Mouse (Mus musculus) liver, embryonic 14.5 days (tissue): ENCODE data around the gene Olfr1383. TPM values are rescaled to one million over a fixed set of nuclear protein-coding genes. Genes with fewer than 3 reads are reported as not detected.
"Not testable (repeated sequence)": the region's sequence is repeated elsewhere in the genome, so short reads cannot be mapped to it uniquely, and the experiment has no call there.

Source experiments
- ATAC-seq: fragments of 200-750 bp; cut with Nextera tagmentation; 2 replicates; pipeline ENCODE4 v1.8.0; 2017; ENCODE audit warnings: moderate number of reproducible peaks, mild to moderate bottlenecking, moderate library complexity; ENCODE audit not compliant: insufficient read depth
- DNase-seq, 3 experiments: peaks; one replicate each; pipeline ENCODE4 v3.0.0-alpha.2; 2012 to 2013; ENCODE audit warnings: low read depth in 3 of 3, low spot score in 3 of 3
- H3K27ac ChIP-seq: fragments of 300-500 bp; sonication (generic); 2 replicates; pipeline ENCODE4 v1.5.1; 2014; ENCODE audit warnings: moderate library complexity, mild to moderate bottlenecking, control low read depth, inconsistent platforms
- H3K27me3 ChIP-seq: fragments of 300-500 bp; sonication (generic); 2 replicates; pipeline ENCODE4 v1.6.1; 2014; ENCODE audit warnings: mild to moderate bottlenecking, low read length, moderate library complexity; ENCODE audit not compliant: control insufficient read depth, insufficient read depth
- H3K36me3 ChIP-seq: fragments of 300-500 bp; sonication (generic); replicated peaks from 2 replicates; pipeline ENCODE4 v1.6.1; 2014; ENCODE audit warnings: low read depth; ENCODE audit not compliant: control insufficient read depth, insufficient read depth
- H3K4me1 ChIP-seq, 2 experiments: fragments of 200-500 bp in 1 of 2; fragments of 300-500 bp in 1 of 2; sonication (generic) in 1 of 2; replicated peaks; 2 replicates each; pipeline ENCODE4 v1.6.1; 2012 to 2014; ENCODE audit warnings: antibody characterized with exemption in 1 of 2, inconsistent platforms in 1 of 2, low read length in 1 of 2; ENCODE audit not compliant: control insufficient read depth in 2 of 2, insufficient read depth in 2 of 2
- H3K4me2 ChIP-seq: fragments of 300-500 bp; sonication (generic); 2 replicates; pipeline ENCODE4 v1.6.1; 2014; ENCODE audit warnings: low read depth, mild to moderate bottlenecking, control low read depth, moderate library complexity
- H3K4me3 ChIP-seq, 2 experiments: fragments of 200-500 bp in 1 of 2; fragments of 300-500 bp in 1 of 2; sonication (generic) in 1 of 2; 2 replicates each; pipeline ENCODE4 v1.5.1; 2012 to 2014; ENCODE audit warnings: low read depth in 2 of 2, low read length in 2 of 2, mild to moderate bottlenecking in 2 of 2, control low read depth in 1 of 2, inconsistent platforms in 1 of 2, moderate library complexity in 1 of 2; ENCODE audit not compliant: insufficient read depth in 1 of 2
- H3K9ac ChIP-seq: fragments of 300-500 bp; sonication (generic); replicated peaks from 2 replicates; pipeline ENCODE4 v1.6.1; 2014; ENCODE audit warnings: mild to moderate bottlenecking, control low read depth, moderate library complexity
- H3K9me3 ChIP-seq: fragments of 300-500 bp; sonication (generic); 2 replicates; pipeline ENCODE4 v1.6.1; 2016; ENCODE audit warnings: low read length, mixed read lengths; ENCODE audit not compliant: control insufficient read depth
- CTCF ChIP-seq: IDR thresholded peaks from 2 replicates; pipeline ENCODE4 v1.5.1; 2016; ENCODE audit warnings: antibody characterized with exemption, low read depth, control low read depth
- EP300 ChIP-seq: IDR thresholded peaks from 2 replicates; pipeline ENCODE4 v1.6.1; 2016; ENCODE audit warnings: antibody characterized with exemption, low read depth
- WGBS: fragments of 180-500 bp; shearing (Covaris S2); extraction: QIAGEN DNeasy Blood & Tissue Kit; methylation state at CpG from one replicate; pipeline ENCODE4 v1.1.7; 2014; ENCODE audit not compliant: insufficient replicate concordance; 5-methylcytosine and 5-hydroxymethylcytosine counted together
- polyA plus RNA-seq, 2 experiments: library from polyadenylated mRNA; depleted of rRNA in 1 of 2; stranded (reverse) in 1 of 2; unstranded in 1 of 2; fragments of >200 nt; fragmentation: Nextera tagmentation in 1 of 2; extraction: Ambion mirVana in 1 of 2; gene quantifications; 2 replicates each; pipeline versions ENCODE4 v1.2.1 to v1.2.3; 2012 to 2014

The Olfr1383 gene
- not detected in 2 replicates for polyA plus RNA-seq (2012; rRNA removed)
- polyA plus RNA-seq (2014; fragmentation: Nextera tagmentation; extraction: Ambion mirVana): not detected in 2 replicates

DNA sequence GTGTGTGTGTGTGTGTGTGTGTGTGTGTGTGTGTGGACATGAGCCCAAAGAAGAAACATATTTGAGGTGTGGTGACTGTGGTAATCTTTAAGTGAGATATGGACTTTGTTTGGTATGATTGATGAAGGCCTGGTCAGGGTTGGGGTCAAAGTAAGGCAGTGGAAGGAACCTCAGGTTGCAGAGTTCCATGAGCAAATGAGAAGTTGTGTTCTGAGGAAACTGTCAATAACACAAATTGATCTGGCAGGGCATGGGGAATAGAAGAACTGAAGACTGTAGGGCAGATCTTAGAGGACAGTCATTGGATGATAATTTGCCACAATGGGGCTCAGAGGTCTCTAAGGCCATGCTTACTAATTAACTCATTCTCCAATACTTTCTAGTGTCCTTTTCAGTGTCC, at the start of gene Olfr1383:
Gene Olfr1383, plus strand, starts transcription at position 301 of the 400 bp plus-strand sequence.
- H3K9ac ChIP-seq: no peak within 1 kb of the TSS
- H3K36me3 ChIP-seq: no peaks in the 10 kb centered on the region
- no peaks in the 10 kb centered on the region for H3K9me3 ChIP-seq
- ATAC-seq (no peak), DNase-seq (no peak)
- no peak for TF ChIP-seq CTCF
- TF ChIP-seq EP300: no peak
- H3K4me2 ChIP-seq: no peak within 1 kb of the TSS
- H3K4me1 ChIP-seq: no peaks in the 10 kb centered on the region
- H3K27me3 ChIP-seq: no peaks in the 10 kb centered on the region
- no peak within 1 kb of the TSS for H3K4me3 ChIP-seq
- H3K27ac ChIP-seq: no peak within 1 kb of the TSS

DNA sequence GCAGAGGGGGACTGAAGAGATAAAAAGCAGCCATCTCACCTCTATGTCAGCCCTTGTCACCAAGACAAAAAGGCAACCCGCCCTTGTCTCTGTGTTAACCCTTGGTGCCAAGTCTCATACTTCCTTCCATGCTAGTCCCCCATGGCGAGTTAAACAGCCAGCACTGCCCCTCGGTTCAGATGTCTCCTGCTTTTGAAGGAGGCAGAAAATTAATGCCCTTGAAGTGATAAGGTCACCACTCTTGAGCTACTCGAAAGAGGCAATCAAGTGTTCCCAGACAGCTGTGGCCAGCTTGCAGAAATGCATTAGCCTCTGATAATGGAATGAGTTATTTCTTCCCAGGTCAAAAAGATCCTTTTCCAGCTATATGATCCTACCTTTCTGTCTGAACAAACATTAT, 33.5 kb upstream of the Olfr1383 start:
- H3K4me2 ChIP-seq: no peak overlapping the region
- TF ChIP-seq CTCF (no peak), EP300 (no peak)
- DNase-seq: no peak

GRCm38 (mm10) chr11:49488770-49489169, 30.7 kb upstream of the Olfr1383 start, which contains the start of gene Olfr1385:
Gene Olfr1385, plus strand, starts transcription at chr11:49489070.
- H3K9me3 ChIP-seq, ATAC-seq, H3K4me2 ChIP-seq, H3K9ac ChIP-seq, H3K36me3 ChIP-seq, H3K4me3 ChIP-seq, H3K4me1 ChIP-seq, DNase-seq, H3K27ac ChIP-seq, H3K27me3 ChIP-seq: not testable (repeated sequence)
- 18% methylated on average over 1 of the region's 1 CpGs for WGBS

More for the DNA sequence above, 33.5 kb upstream of the Olfr1383 start:
- Histone ChIP-seq H3K4me3 (no peak overlapping the region), H3K27ac (no peak overlapping the region), H3K36me3 (no peaks in the 10 kb centered on the region), H3K9me3 (no peaks in the 10 kb centered on the region), H3K9ac (no peak overlapping the region), H3K27me3 (no peaks in the 10 kb centered on the region), H3K4me1 (no peaks in the 10 kb centered on the region)
- WGBS: 33% methylated on average over 4 of the region's 4 CpGs
- no peak for ATAC-seq

- Histone ChIP-seq H3K36me3 (no peaks in the 10 kb centered on the region), H3K9me3 (no peaks in the 10 kb centered on the region), H3K4me2 (no peak overlapping the region), H3K4me1 (no peaks in the 10 kb centered on the region), H3K9ac (no peak overlapping the region), H3K27ac (no peak overlapping the region), H3K27me3 (no peaks in the 10 kb centered on the region), H3K4me3 (no peak overlapping the region)
- DNase-seq: no peak
- ATAC-seq: no peak
- TF ChIP-seq EP300: no peak
- no peak for TF ChIP-seq CTCF
- WGBS: 45% methylated on average over 5 of the region's 5 CpGs
These were observed 1.4 kb upstream of the Olfr1383 start for GRCm38 (mm10) chr11:49518086-49518485.

DNA sequence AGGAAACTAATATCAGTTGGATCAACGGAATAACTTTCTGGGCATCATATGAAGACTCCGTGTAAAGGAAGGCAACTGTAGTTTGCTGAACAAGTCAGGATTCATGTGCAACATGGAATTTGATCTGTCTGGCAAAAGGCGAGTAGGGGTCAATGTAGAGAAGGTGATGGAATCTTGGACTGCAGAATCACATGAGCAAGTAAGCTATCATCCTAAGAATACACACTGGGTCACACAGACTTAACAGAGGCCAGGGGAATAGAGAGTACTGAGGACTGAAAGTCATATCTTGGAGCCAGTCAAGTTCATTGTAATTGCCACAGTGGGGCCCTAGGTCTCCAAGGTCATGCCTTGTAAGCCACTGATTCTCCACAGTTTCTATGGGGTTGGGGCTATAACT, 8.5 kb downstream of the Olfr1383 start, which contains the start of gene Olfr1382:
Gene Olfr1382, plus strand, starts transcription at position 301 of the 400 bp plus-strand sequence.
- DNase-seq (no peak), ATAC-seq (no peak)
- Histone ChIP-seq H3K4me3 (no peak within 1 kb of the TSS), H3K4me1 (no peaks in the 10 kb centered on the region), H3K9me3 (no peaks in the 10 kb centered on the region), H3K36me3 (no peaks in the 10 kb centered on the region), H3K27ac (no peak within 1 kb of the TSS), H3K4me2 (no peak within 1 kb of the TSS), H3K9ac (no peak within 1 kb of the TSS), H3K27me3 (no peaks in the 10 kb centered on the region)
- TF ChIP-seq EP300: no peak
- TF ChIP-seq CTCF: no peak
- WGBS: 54% methylated on average over 3 of the region's 3 CpGs

DNA sequence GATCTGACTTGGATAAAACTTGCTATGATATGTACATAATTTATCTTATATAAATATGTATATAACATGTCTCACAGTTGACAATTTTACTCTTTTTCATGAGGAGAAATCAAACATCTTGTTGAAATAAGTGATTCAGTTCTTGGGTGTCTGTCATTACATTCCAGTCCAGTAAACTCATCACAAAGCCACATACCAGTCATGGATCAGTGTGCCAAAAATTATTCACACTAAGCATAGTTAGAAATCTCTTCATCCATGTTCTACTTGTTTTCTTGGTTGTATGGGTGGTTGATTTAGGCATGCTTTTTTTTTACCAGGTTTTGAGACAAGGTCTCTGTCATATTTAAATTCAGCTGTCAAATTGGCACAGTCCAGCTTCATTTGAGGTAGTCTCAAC, 13.3 kb downstream of the Olfr1383 start:
- no peak for ATAC-seq
- no peak for DNase-seq

DNA sequence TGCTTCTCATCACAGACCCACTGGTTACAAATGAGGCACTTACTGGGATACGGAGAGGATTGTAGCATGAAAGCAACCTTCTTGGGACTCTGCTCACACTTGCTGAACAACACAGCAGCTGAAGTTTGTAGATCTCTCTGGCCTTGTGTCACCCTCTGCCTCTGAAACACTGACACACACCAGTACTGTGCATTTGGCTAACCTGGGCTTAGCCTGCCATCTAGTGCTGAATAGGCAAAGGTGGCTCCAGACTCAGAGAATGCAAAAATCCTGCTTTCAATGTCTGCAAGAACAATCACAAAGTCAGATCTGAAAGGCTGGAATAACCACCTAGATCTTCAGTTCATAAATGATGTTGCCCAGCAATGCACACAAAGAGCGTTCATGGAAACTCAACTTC, 17.2 kb downstream of the Olfr1383 start:
- H3K4me1 ChIP-seq, H3K4me2 ChIP-seq, H3K9me3 ChIP-seq, H3K9ac ChIP-seq, H3K27ac ChIP-seq, H3K36me3 ChIP-seq, H3K4me3 ChIP-seq, ATAC-seq, DNase-seq, H3K27me3 ChIP-seq: not testable (repeated sequence)
- WGBS: 53% methylated on average over 2 of the region's 2 CpGs

More for the DNA sequence above, 13.3 kb downstream of the Olfr1383 start:
- H3K9me3 ChIP-seq: no peaks in the 10 kb centered on the region
- H3K9ac ChIP-seq: no peak overlapping the region
- no peaks in the 10 kb centered on the region for H3K36me3 ChIP-seq
- H3K4me2 ChIP-seq: no peak overlapping the region
- no peak overlapping the region for H3K4me3 ChIP-seq
- H3K27ac ChIP-seq: no peak overlapping the region
- TF ChIP-seq CTCF: no peak
- no peak for TF ChIP-seq EP300
- H3K27me3 ChIP-seq: no peaks in the 10 kb centered on the region
- H3K4me1 ChIP-seq: no peaks in the 10 kb centered on the region

GRCm38 (mm10) chr11:49543149-49543548, 23.7 kb downstream of the Olfr1383 start, which contains the start of gene Olfr1381:
Gene Olfr1381, plus strand, starts transcription at chr11:49543449.
- H3K36me3 ChIP-seq, H3K27me3 ChIP-seq, H3K4me3 ChIP-seq, H3K4me1 ChIP-seq, ATAC-seq, H3K9ac ChIP-seq, H3K4me2 ChIP-seq, DNase-seq, H3K27ac ChIP-seq, H3K9me3 ChIP-seq: not testable (repeated sequence)
- 58% methylated on average over 3 of the region's 3 CpGs for WGBS
